Mouse (Mus musculus) liver, embryonic 14.5 days (tissue): Measurements from ENCODE around the gene Ppcs. TPM values are rescaled to one million over a fixed set of nuclear protein-coding genes. Genes with fewer than 3 reads are reported as not detected.

ENCODE experiments used
- ATAC-seq: fragments of 200-750 bp; cut with Nextera tagmentation; 2 replicates; pipeline ENCODE4 v1.8.0; 2017; ENCODE audit warnings: moderate number of reproducible peaks, mild to moderate bottlenecking, moderate library complexity; ENCODE audit not compliant: insufficient read depth
- DNase-seq, 3 experiments: peaks; one replicate each; pipeline ENCODE4 v3.0.0-alpha.2; 2012 to 2013; ENCODE audit warnings: low read depth in 3 of 3, low spot score in 3 of 3
- H3K27ac ChIP-seq: fragments of 300-500 bp; sonication (generic); 2 replicates; pipeline ENCODE4 v1.5.1; 2014; ENCODE audit warnings: moderate library complexity, mild to moderate bottlenecking, control low read depth, inconsistent platforms
- H3K27me3 ChIP-seq: fragments of 300-500 bp; sonication (generic); 2 replicates; pipeline ENCODE4 v1.6.1; 2014; ENCODE audit warnings: mild to moderate bottlenecking, low read length, moderate library complexity; ENCODE audit not compliant: control insufficient read depth, insufficient read depth
- H3K36me3 ChIP-seq: fragments of 300-500 bp; sonication (generic); replicated peaks from 2 replicates; pipeline ENCODE4 v1.6.1; 2014; ENCODE audit warnings: low read depth; ENCODE audit not compliant: control insufficient read depth, insufficient read depth
- H3K4me1 ChIP-seq, 2 experiments: fragments of 200-500 bp in 1 of 2; fragments of 300-500 bp in 1 of 2; sonication (generic) in 1 of 2; replicated peaks; 2 replicates each; pipeline ENCODE4 v1.6.1; 2012 to 2014; ENCODE audit warnings: antibody characterized with exemption in 1 of 2, inconsistent platforms in 1 of 2, low read length in 1 of 2; ENCODE audit not compliant: control insufficient read depth in 2 of 2, insufficient read depth in 2 of 2
- H3K4me2 ChIP-seq: fragments of 300-500 bp; sonication (generic); 2 replicates; pipeline ENCODE4 v1.6.1; 2014; ENCODE audit warnings: low read depth, mild to moderate bottlenecking, control low read depth, moderate library complexity
- H3K4me3 ChIP-seq, 2 experiments: fragments of 200-500 bp in 1 of 2; fragments of 300-500 bp in 1 of 2; sonication (generic) in 1 of 2; 2 replicates each; pipeline ENCODE4 v1.5.1; 2012 to 2014; ENCODE audit warnings: low read depth in 2 of 2, low read length in 2 of 2, mild to moderate bottlenecking in 2 of 2, control low read depth in 1 of 2, inconsistent platforms in 1 of 2, moderate library complexity in 1 of 2; ENCODE audit not compliant: insufficient read depth in 1 of 2
- H3K9ac ChIP-seq: fragments of 300-500 bp; sonication (generic); replicated peaks from 2 replicates; pipeline ENCODE4 v1.6.1; 2014; ENCODE audit warnings: mild to moderate bottlenecking, control low read depth, moderate library complexity
- H3K9me3 ChIP-seq: fragments of 300-500 bp; sonication (generic); 2 replicates; pipeline ENCODE4 v1.6.1; 2016; ENCODE audit warnings: low read length, mixed read lengths; ENCODE audit not compliant: control insufficient read depth
- CTCF ChIP-seq: IDR thresholded peaks from 2 replicates; pipeline ENCODE4 v1.5.1; 2016; ENCODE audit warnings: antibody characterized with exemption, low read depth, control low read depth
- EP300 ChIP-seq: IDR thresholded peaks from 2 replicates; pipeline ENCODE4 v1.6.1; 2016; ENCODE audit warnings: antibody characterized with exemption, low read depth
- WGBS: fragments of 180-500 bp; shearing (Covaris S2); extraction: QIAGEN DNeasy Blood & Tissue Kit; methylation state at CpG from one replicate; pipeline ENCODE4 v1.1.7; 2014; ENCODE audit not compliant: insufficient replicate concordance; 5-methylcytosine and 5-hydroxymethylcytosine counted together
- polyA plus RNA-seq, 2 experiments: library from polyadenylated mRNA; depleted of rRNA in 1 of 2; stranded (reverse) in 1 of 2; unstranded in 1 of 2; fragments of >200 nt; fragmentation: Nextera tagmentation in 1 of 2; extraction: Ambion mirVana in 1 of 2; gene quantifications; 2 replicates each; pipeline versions ENCODE4 v1.2.1 to v1.2.3; 2012 to 2014

The Ppcs gene
- polyA plus RNA-seq, 2 experiments, result 6.5 to 15.5 TPM

GRCm38 (mm10) chr4:119398751-119399150 lies 23.5 kb downstream of the Ppcs start:
- ATAC-seq (no peak), DNase-seq (no peak)
- H3K4me2 ChIP-seq, result no peak overlapping the region
- H3K36me3 ChIP-seq, result no peaks in the 10 kb centered on the region
- H3K4me1 ChIP-seq, result no peaks in the 10 kb centered on the region
- no peak overlapping the region for H3K9ac ChIP-seq
- no peaks in the 10 kb centered on the region for H3K9me3 ChIP-seq
- WGBS, result 62% methylated on average over 7 of the region's 7 CpGs
- no peak for TF ChIP-seq EP300
- no peak for TF ChIP-seq CTCF
- H3K27me3 ChIP-seq, result no peaks in the 10 kb centered on the region
- H3K27ac ChIP-seq, result no peak overlapping the region
- no peak overlapping the region for H3K4me3 ChIP-seq

- H3K27me3 ChIP-seq, result no peaks in the 10 kb centered on the region
- no peak overlapping the region for H3K9ac ChIP-seq
- H3K4me1 ChIP-seq, result no peaks in the 10 kb centered on the region
- DNase-seq (peak in 2 of 3 experiments; percentile 16 to 19), ATAC-seq (no peak)
- 79% methylated on average over 1 of the region's 1 CpGs for WGBS
- H3K4me2 ChIP-seq, result no peak overlapping the region
- no peaks in the 10 kb centered on the region for H3K36me3 ChIP-seq
- no peaks in the 10 kb centered on the region for H3K9me3 ChIP-seq
- no peak overlapping the region for H3K27ac ChIP-seq
- TF ChIP-seq EP300 (no peak), CTCF (peak; percentile 84)
- no peak overlapping the region for H3K4me3 ChIP-seq
Measured at GRCm38 (mm10) chr4:119390369-119390768, 31.9 kb downstream of the Ppcs start.

- Histone ChIP-seq H3K27me3 (no peaks in the 10 kb centered on the region), H3K36me3 (no peaks in the 10 kb centered on the region), H3K4me1 (no peaks in the 10 kb centered on the region), H3K9me3 (no peaks in the 10 kb centered on the region), H3K27ac (no peak overlapping the region), H3K4me3 (no peak overlapping the region), H3K9ac (no peak overlapping the region), H3K4me2 (no peak overlapping the region)
- WGBS, result 48% methylated on average over 3 of the region's 3 CpGs
- DNase-seq (no peak), ATAC-seq (no peak)
- no peak for TF ChIP-seq EP300
- no peak for TF ChIP-seq CTCF
Measured at GRCm38 (mm10) chr4:119389184-119389583, 33.0 kb downstream of the Ppcs start.

GRCm38 (mm10) chr4:119381471-119382190 lies 40.6 kb downstream of the Ppcs start:
- Histone ChIP-seq H3K9ac (no peak overlapping the region), H3K27me3 (no peaks in the 10 kb centered on the region), H3K4me2 (no peak overlapping the region), H3K4me3 (no peak overlapping the region), H3K27ac (no peak overlapping the region), H3K36me3 (no peaks in the 10 kb centered on the region), H3K4me1 (no peaks in the 10 kb centered on the region), H3K9me3 (no peaks in the 10 kb centered on the region)
- WGBS, result 54% methylated on average over 7 of the region's 7 CpGs
- TF ChIP-seq EP300, result no peak
- DNase-seq (no peak), ATAC-seq (no peak)

- Histone ChIP-seq H3K4me1 (no peaks in the 10 kb centered on the region), H3K9me3 (no peaks in the 10 kb centered on the region), H3K27ac (no peak overlapping the region), H3K4me2 (no peak overlapping the region), H3K9ac (no peak overlapping the region), H3K36me3 (no peaks in the 10 kb centered on the region), H3K4me3 (no peak overlapping the region), H3K27me3 (no peaks in the 10 kb centered on the region)
- ATAC-seq, result no peak
- no peak for DNase-seq
- WGBS, result 70% methylated on average over 6 of the region's 6 CpGs
- no peak for TF ChIP-seq CTCF
- no peak for TF ChIP-seq EP300
Measured at GRCm38 (mm10) chr4:119369460-119369859, 52.8 kb downstream of the Ppcs start.

Other genes with a start within 250 kb of the Ppcs start
- 2.6 and 3.3 TPM in 2 replicates for gene Zfp691, start 248.2 kb downstream of the Ppcs start, polyA plus RNA-seq (2012; rRNA removed)
- 1.5 and 2.3 TPM in 2 replicates for gene Zfp691, start 248.2 kb downstream of the Ppcs start, polyA plus RNA-seq (2014; fragmentation: Nextera tagmentation; extraction: Ambion mirVana)
- gene Ermap, start 232.4 kb downstream of the Ppcs start, polyA plus RNA-seq (2012; rRNA removed), result 158 and 191 TPM in 2 replicates
- gene Ermap, start 232.4 kb downstream of the Ppcs start, polyA plus RNA-seq (2014; fragmentation: Nextera tagmentation; extraction: Ambion mirVana), result 300 and 349 TPM in 2 replicates
- gene Svbp, start 227.1 kb downstream of the Ppcs start, polyA plus RNA-seq (2012; rRNA removed), result 38.5 and 51.2 TPM in 2 replicates
- gene Svbp, start 227.1 kb downstream of the Ppcs start, polyA plus RNA-seq (2014; fragmentation: Nextera tagmentation; extraction: Ambion mirVana), result 116 and 123 TPM in 2 replicates
- gene Tmem269, start 204.2 kb downstream of the Ppcs start, polyA plus RNA-seq (2012; rRNA removed), result 0.05 TPM in 1 of 2 replicates, not detected in the other
- not detected in 2 replicates for gene Tmem269, start 204.2 kb downstream of the Ppcs start, polyA plus RNA-seq (2014; fragmentation: Nextera tagmentation; extraction: Ambion mirVana)
- 2.2 and 3.1 TPM in 2 replicates for gene AU022252, start 189.7 kb downstream of the Ppcs start, polyA plus RNA-seq (2012; rRNA removed)
- 12.7 and 12.8 TPM in 2 replicates for gene AU022252, start 189.7 kb downstream of the Ppcs start, polyA plus RNA-seq (2014; fragmentation: Nextera tagmentation; extraction: Ambion mirVana)
- 7.5 and 9.1 TPM in 2 replicates for gene P3h1, start 189.5 kb downstream of the Ppcs start, polyA plus RNA-seq (2012; rRNA removed)
- 7.5 and 7.9 TPM in 2 replicates for gene P3h1, start 189.5 kb downstream of the Ppcs start, polyA plus RNA-seq (2014; fragmentation: Nextera tagmentation; extraction: Ambion mirVana)
- not detected in 2 replicates for gene Cldn19, start 167.0 kb downstream of the Ppcs start, polyA plus RNA-seq (2012; rRNA removed)
- not detected in 2 replicates for gene Cldn19, start 167.0 kb downstream of the Ppcs start, polyA plus RNA-seq (2014; fragmentation: Nextera tagmentation; extraction: Ambion mirVana)
- gene Ybx1, start 127.8 kb downstream of the Ppcs start, polyA plus RNA-seq (2012; rRNA removed), result 135 and 250 TPM in 2 replicates
- gene Ybx1, start 127.8 kb downstream of the Ppcs start, polyA plus RNA-seq (2014; fragmentation: Nextera tagmentation; extraction: Ambion mirVana), result 297 and 335 TPM in 2 replicates
- 42.3 and 52.2 TPM in 2 replicates for gene Ppih, start 101.9 kb downstream of the Ppcs start, polyA plus RNA-seq (2012; rRNA removed)
- 76.0 and 80.8 TPM in 2 replicates for gene Ppih, start 101.9 kb downstream of the Ppcs start, polyA plus RNA-seq (2014; fragmentation: Nextera tagmentation; extraction: Ambion mirVana)
- 0.15 and 0.41 TPM in 2 replicates for gene Ccdc30, start 6.9 kb downstream of the Ppcs start, polyA plus RNA-seq (2012; rRNA removed)
- gene Ccdc30, start 6.9 kb downstream of the Ppcs start, polyA plus RNA-seq (2014; fragmentation: Nextera tagmentation; extraction: Ambion mirVana), result 0.96 and 1.2 TPM in 2 replicates
- 0.04 and 0.06 TPM in 2 replicates for gene Zmynd12, start 394 bp upstream of the Ppcs start, polyA plus RNA-seq (2012; rRNA removed)
- 0.15 TPM in 2 replicates for gene Zmynd12, start 394 bp upstream of the Ppcs start, polyA plus RNA-seq (2014; fragmentation: Nextera tagmentation; extraction: Ambion mirVana)
- 0.01 and 0.02 TPM in 2 replicates for gene Rimkla, start 70.2 kb upstream of the Ppcs start, polyA plus RNA-seq (2012; rRNA removed)
- gene Rimkla, start 70.2 kb upstream of the Ppcs start, polyA plus RNA-seq (2014; fragmentation: Nextera tagmentation; extraction: Ambion mirVana), result not detected in 2 replicates
- 4.1 and 4.7 TPM in 2 replicates for gene Foxj3, start 114.6 kb upstream of the Ppcs start, polyA plus RNA-seq (2012; rRNA removed)
- gene Foxj3, start 114.6 kb upstream of the Ppcs start, polyA plus RNA-seq (2014; fragmentation: Nextera tagmentation; extraction: Ambion mirVana), result 4.5 and 5.6 TPM in 2 replicates
- 1.1 and 1.3 TPM in 2 replicates for gene Frg2f1, start 117.1 kb upstream of the Ppcs start, polyA plus RNA-seq (2012; rRNA removed)
- 0.39 and 0.53 TPM in 2 replicates for gene Frg2f1, start 117.1 kb upstream of the Ppcs start, polyA plus RNA-seq (2014; fragmentation: Nextera tagmentation; extraction: Ambion mirVana)
- 0.14 TPM in 1 of 2 replicates, not detected in the other for gene Guca2a, start 215.3 kb upstream of the Ppcs start, polyA plus RNA-seq (2012; rRNA removed)
- not detected in 2 replicates for gene Guca2a, start 215.3 kb upstream of the Ppcs start, polyA plus RNA-seq (2014; fragmentation: Nextera tagmentation; extraction: Ambion mirVana)
- 0.12 and 0.64 TPM in 2 replicates for gene Guca2b, start 236.5 kb upstream of the Ppcs start, polyA plus RNA-seq (2012; rRNA removed)
- not detected in 2 replicates for gene Guca2b, start 236.5 kb upstream of the Ppcs start, polyA plus RNA-seq (2014; fragmentation: Nextera tagmentation; extraction: Ambion mirVana)